Mouse (Mus musculus) MEL (cell line): ENCODE results near the gene Chrna1. TPM values are rescaled to one million over a fixed set of nuclear protein-coding genes. Genes with fewer than 3 reads are reported as not detected.

ENCODE experiments used
- DNase-seq: peaks from one replicate; pipeline ENCODE4 v3.0.0; 2011; ENCODE audit warnings: low read depth, low spot score
- H3K27ac ChIP-seq: 2 replicates; pipeline ENCODE4 v1.5.1; 2012; ENCODE audit warnings: low read depth, mild to moderate bottlenecking, control low read depth, low read length, moderate library complexity; ENCODE audit not compliant: control insufficient read depth
- H3K27me3 ChIP-seq, 2 experiments: fragments of 150-350 bp in 1 of 2; sonication (generic) in 1 of 2; 2 replicates each; pipeline ENCODE4 v1.6.1; 2012; ENCODE audit warnings: low read length in 2 of 2, mild to moderate bottlenecking in 2 of 2, improper control_type of control experiment in 1 of 2, moderate library complexity in 1 of 2; ENCODE audit not compliant: insufficient read depth in 2 of 2, control insufficient read depth in 1 of 2
- H3K36me3 ChIP-seq, 2 experiments: 2 replicates each; pipeline ENCODE4 v1.6.1; 2012 to 2014; ENCODE audit warnings: low read length in 2 of 2, improper control_type of control experiment in 1 of 2, inconsistent platforms in 1 of 2, mild to moderate bottlenecking in 1 of 2; ENCODE audit not compliant: insufficient read depth in 2 of 2, control insufficient read depth in 1 of 2
- H3K4me1 ChIP-seq, 2 experiments: fragments of 150-350 bp in 1 of 2; sonication (generic) in 1 of 2; 2 replicates each; pipeline ENCODE4 v1.6.1; 2012; ENCODE audit warnings: low read length in 2 of 2, improper control_type of control experiment in 1 of 2, mild to moderate bottlenecking in 1 of 2; ENCODE audit not compliant: insufficient read depth in 2 of 2, control insufficient read depth in 1 of 2
- H3K4me3 ChIP-seq, 2 experiments: fragments of 150-350 bp in 1 of 2; sonication (generic) in 1 of 2; 2 replicates each; pipeline ENCODE4 v1.5.1; 2012; ENCODE audit warnings: low read depth in 2 of 2, low read length in 2 of 2, mild to moderate bottlenecking in 2 of 2, moderate library complexity in 2 of 2, control low read depth in 1 of 2, improper control_type of control experiment in 1 of 2; ENCODE audit not compliant: control insufficient read depth in 1 of 2, insufficient read depth in 1 of 2
- H3K79me2 ChIP-seq: 2 replicates; pipeline ENCODE4 v1.6.1; 2012; ENCODE audit warnings: mild to moderate bottlenecking, low read length, moderate library complexity; ENCODE audit not compliant: control insufficient read depth, poor library complexity, insufficient read depth
- H3K9ac ChIP-seq: 2 replicates; pipeline ENCODE4 v1.6.1; 2012; ENCODE audit warnings: low read depth, mild to moderate bottlenecking, control low read depth, low read length, moderate library complexity; ENCODE audit not compliant: control insufficient read depth, poor library complexity, severe bottlenecking
- H3K9me3 ChIP-seq: fragments of 150-350 bp; sonication (generic); replicated peaks from 2 replicates; pipeline ENCODE4 v1.6.1; 2012; ENCODE audit warnings: mild to moderate bottlenecking, low read length, improper control_type of control experiment, moderate library complexity; ENCODE audit not compliant: insufficient read depth
- BHLHE40 ChIP-seq: IDR thresholded peaks from 2 replicates; pipeline ENCODE4 v1.6.1; 2012; ENCODE audit warnings: low read depth, mild to moderate bottlenecking, inconsistent platforms, low read length, improper control_type of control experiment, borderline replicate concordance
- CTCF ChIP-seq, 3 experiments: IDR thresholded peaks in 2 of 3; conservative IDR thresholded peaks in 1 of 3; 2 replicates each; pipeline ENCODE4 v1.5.1; 2011 to 2012; ENCODE audit warnings: low read length in 3 of 3, low read depth in 2 of 3, mild to moderate bottlenecking in 2 of 3, improper control_type of control experiment in 1 of 3, inconsistent platforms in 1 of 3, mixed read lengths in 1 of 3, moderate library complexity in 1 of 3; ENCODE audit not compliant: control insufficient read depth in 1 of 3, insufficient read depth in 1 of 3, poor library complexity in 1 of 3, severe bottlenecking in 1 of 3
- E2F4 ChIP-seq: IDR thresholded peaks from 2 replicates; pipeline ENCODE4 v1.6.1; 2011; ENCODE audit warnings: low read depth, low read length, improper control_type of control experiment, borderline replicate concordance
- EP300 ChIP-seq, 2 experiments: IDR thresholded peaks; 2 replicates each; pipeline ENCODE4 v1.6.1; 2011; ENCODE audit warnings: improper control_type of control experiment in 2 of 2, low read length in 2 of 2, low read depth in 1 of 2, mild to moderate bottlenecking in 1 of 2
- ETS1 ChIP-seq: IDR thresholded peaks from 2 replicates; pipeline ENCODE4 v1.6.1; 2012; ENCODE audit warnings: low read depth, mild to moderate bottlenecking, inconsistent platforms, low read length, improper control_type of control experiment, moderate library complexity
- JUND ChIP-seq: IDR thresholded peaks from 2 replicates; pipeline ENCODE4 v1.6.1; 2011; ENCODE audit warnings: low read depth, mild to moderate bottlenecking, improper control_type of control experiment, low read length
- MAFK ChIP-seq: IDR thresholded peaks from 2 replicates; pipeline ENCODE4 v1.6.1; 2011; ENCODE audit warnings: low read depth, mild to moderate bottlenecking, low read length, improper control_type of control experiment, borderline replicate concordance
- MAX ChIP-seq: IDR thresholded peaks from 2 replicates; pipeline ENCODE4 v1.6.1; 2011; ENCODE audit warnings: low read length, improper control_type of control experiment
- MXI1 ChIP-seq: IDR thresholded peaks from 2 replicates; pipeline ENCODE4 v1.6.1; 2011; ENCODE audit warnings: mild to moderate bottlenecking, low read depth, low read length, improper control_type of control experiment
- MYC ChIP-seq: IDR thresholded peaks from 2 replicates; pipeline ENCODE4 v1.6.1; 2011; ENCODE audit warnings: low read depth, mild to moderate bottlenecking, low read length, improper control_type of control experiment, moderate library complexity
- NELFE ChIP-seq: IDR thresholded peaks from 2 replicates; pipeline ENCODE4 v1.6.1; 2011; ENCODE audit warnings: low read depth, low read length, improper control_type of control experiment
- NRF1 ChIP-seq: IDR thresholded peaks from 2 replicates; pipeline ENCODE4 v1.6.1; 2014; ENCODE audit warnings: low read depth, mild to moderate bottlenecking, inconsistent platforms, low read length, improper control_type of control experiment, moderate library complexity; ENCODE audit not compliant: poor library complexity, insufficient read depth, severe bottlenecking
- POLR2AphosphoS2 ChIP-seq: IDR thresholded peaks from 2 replicates; pipeline ENCODE4 v1.6.1; 2011; ENCODE audit warnings: low read length, improper control_type of control experiment
- RAD21 ChIP-seq: IDR thresholded peaks from 2 replicates; pipeline ENCODE4 v1.6.1; 2011; ENCODE audit warnings: mild to moderate bottlenecking, low read depth, low read length, improper control_type of control experiment
- SMC3 ChIP-seq: IDR thresholded peaks from 2 replicates; pipeline ENCODE4 v1.6.1; 2011; ENCODE audit warnings: low read depth, low read length, improper control_type of control experiment
- TBP ChIP-seq: IDR thresholded peaks from 2 replicates; pipeline ENCODE4 v1.8.0; 2011; ENCODE audit warnings: low read depth, low read length, improper control_type of control experiment
- TCF12 ChIP-seq: IDR thresholded peaks from 2 replicates; pipeline ENCODE4 v1.6.1; 2014; ENCODE audit warnings: low read depth, mild to moderate bottlenecking, inconsistent platforms, low read length, improper control_type of control experiment, moderate library complexity
- UBTF ChIP-seq: IDR thresholded peaks from 2 replicates; pipeline ENCODE4 v1.6.1; 2012; ENCODE audit warnings: low read depth, mild to moderate bottlenecking, inconsistent platforms, low read length, improper control_type of control experiment, moderate library complexity, borderline replicate concordance; ENCODE audit not compliant: insufficient read depth
- ZC3H11A ChIP-seq: IDR thresholded peaks from 2 replicates; pipeline ENCODE4 v1.6.1; 2012; ENCODE audit warnings: low read depth, mild to moderate bottlenecking, inconsistent platforms, low read length, improper control_type of control experiment
- ZKSCAN1 ChIP-seq: IDR thresholded peaks from 2 replicates; pipeline ENCODE4 v1.6.1; 2012; ENCODE audit warnings: low read depth, mild to moderate bottlenecking, inconsistent platforms, low read length, improper control_type of control experiment, moderate library complexity
- polyA plus RNA-seq, 2 experiments: library from polyadenylated mRNA; stranded (reverse) in 1 of 2; unstranded in 1 of 2; fragments of >175 nt in 1 of 2; fragments of >200 nt in 1 of 2; gene quantifications; 2 replicates each; pipeline versions ENCODE4 v1.2.1 to v1.2.4; 2012; ENCODE audit warnings: low replicate concordance in 2 of 2, low read depth in 1 of 2; ENCODE audit not compliant: insufficient read length in 2 of 2, insufficient read depth in 1 of 2, missing spikeins in 1 of 2
- total RNA-seq: library from RNA; depleted of rRNA; stranded (reverse); fragments of 300-350 nt; gene quantifications from 2 replicates; pipeline ENCODE4 v1.2.3, GENCODE M21; 2012

Gene Chrna1
- total and polyA plus RNA-seq, 3 experiments, result 0.12 TPM; not detected in 2

DNA sequence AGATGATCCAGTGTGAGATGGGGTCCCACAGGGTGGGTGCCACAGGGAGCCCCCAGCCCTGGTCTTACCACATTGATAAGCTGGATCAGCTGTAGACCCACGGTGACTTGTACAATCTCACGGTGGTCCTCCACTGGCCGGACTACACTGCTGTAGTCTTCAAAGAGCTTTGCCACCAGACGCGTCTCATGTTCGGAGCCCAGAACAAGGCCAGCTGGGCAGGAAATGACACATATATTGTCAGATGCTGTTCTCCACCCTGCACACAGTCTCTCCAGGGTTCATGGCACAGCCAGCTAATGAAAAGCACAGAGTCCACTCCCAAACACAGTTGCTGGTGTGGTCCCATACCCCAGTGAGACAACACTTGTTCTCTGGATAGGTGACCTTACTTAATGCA lies 5.7 kb downstream of the Chrna1 start:
- Histone ChIP-seq H3K27ac (no peak overlapping the region), H3K27me3 (peaks cover 4 to 10% of the 10 kb centered on the region in 2 experiments)

DNA sequence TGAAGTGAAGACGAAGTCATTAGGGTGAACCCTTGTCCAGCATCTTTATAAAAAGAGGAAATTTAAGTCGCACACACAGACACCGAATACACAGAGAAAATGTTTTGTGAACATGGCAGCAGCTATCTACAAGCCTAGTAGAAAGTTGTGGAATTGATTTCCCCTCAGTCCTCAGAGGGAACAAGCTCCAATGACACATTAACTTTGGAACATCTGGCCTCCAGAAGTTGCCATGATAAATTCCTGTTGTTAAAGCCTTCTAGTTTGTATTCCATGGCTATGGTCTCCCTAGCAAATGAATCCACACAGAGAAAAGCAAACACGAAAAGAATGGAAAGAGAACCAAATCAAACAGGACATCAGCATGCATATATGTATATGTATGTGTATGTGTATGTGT lies 6.6 kb downstream of the Chrna1 start:
- no peak overlapping the region for H3K9ac ChIP-seq
- no peak overlapping the region for H3K27ac ChIP-seq
- no peaks in the 10 kb centered on the region for H3K4me1 ChIP-seq
- H3K9me3 ChIP-seq, result no peaks in the 10 kb centered on the region
- DNase-seq, result no peak
- TF ChIP-seq POLR2AphosphoS2, result no peak
- no peak for TF ChIP-seq NRF1
- no peak for TF ChIP-seq CTCF (IDR thresholded peaks at IDR 0.05 in 2 of 3, conservative IDR thresholded peaks at IDR 0.05 in 1 of 3; ENCODE audit: control insufficient read depth in 1 of 3, insufficient read depth in 1 of 3, low read depth in 2 of 3, low read length in 3 of 3, poor library complexity in 1 of 3, severe bottlenecking in 1 of 3)
- TF ChIP-seq MAFK, result no peak
- TF ChIP-seq NELFE, result no peak
- TF ChIP-seq ZKSCAN1, result no peak
- no peak for TF ChIP-seq UBTF
- no peak for TF ChIP-seq TBP
- no peak for TF ChIP-seq ZC3H11A
- TF ChIP-seq TCF12, result no peak
- TF ChIP-seq MXI1, result no peak
- TF ChIP-seq, all 39 proteins: peak for 0
- Histone ChIP-seq H3K36me3 (no peaks in the 10 kb centered on the region), H3K4me3 (no peak overlapping the region), H3K79me2 (no peaks in the 10 kb centered on the region), H3K27me3 (peaks cover 5 to 10% of the 10 kb centered on the region in 2 experiments)

More for the DNA sequence above, 5.7 kb downstream of the Chrna1 start:
- no peak overlapping the region for H3K4me3 ChIP-seq
- no peak overlapping the region for H3K9ac ChIP-seq
- H3K9me3 ChIP-seq, result no peaks in the 10 kb centered on the region
- DNase-seq, result no peak
- no peak for TF ChIP-seq NRF1
- no peaks in the 10 kb centered on the region for H3K36me3 ChIP-seq
- H3K4me1 ChIP-seq, result no peaks in the 10 kb centered on the region
- H3K79me2 ChIP-seq, result no peaks in the 10 kb centered on the region

DNA sequence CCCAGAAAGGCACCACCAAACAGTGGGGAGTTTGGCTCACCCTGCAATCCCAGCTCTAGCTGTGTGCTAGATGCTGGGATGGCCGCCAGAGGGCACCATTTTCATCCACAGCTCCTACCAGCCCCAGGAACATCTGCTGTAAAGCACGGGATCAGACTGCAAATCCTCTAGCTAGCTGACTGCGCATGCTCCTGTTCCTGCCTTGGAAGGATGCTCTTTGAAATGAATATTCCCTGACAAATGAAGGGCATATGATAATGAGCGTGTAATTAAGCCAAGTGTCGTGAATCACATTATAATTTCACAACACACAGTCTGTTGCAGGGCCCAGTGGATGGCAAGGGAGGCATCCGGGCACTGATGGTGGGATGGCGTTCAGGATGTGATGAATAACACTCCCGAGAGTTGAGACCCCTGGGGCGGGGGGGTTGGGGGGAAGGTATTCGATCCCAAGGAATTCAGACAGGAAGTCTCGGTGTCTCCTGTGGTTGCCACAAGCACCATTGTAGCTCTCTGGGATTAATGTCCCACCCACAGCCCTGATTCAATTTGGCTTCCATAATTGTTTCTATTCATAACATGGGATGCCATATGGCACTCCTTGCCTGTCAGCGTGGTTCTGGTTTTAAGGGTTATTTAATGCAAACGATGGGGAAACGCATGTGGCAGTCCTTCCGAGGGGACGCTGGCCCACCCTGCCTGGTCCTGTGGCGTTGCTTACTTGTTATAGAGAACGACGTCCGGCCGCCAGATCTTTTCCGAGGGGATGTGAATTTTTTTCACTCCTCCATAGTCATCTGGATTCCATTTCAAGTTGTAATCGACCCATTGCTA lies 7.4 kb downstream of the Chrna1 start:
- Histone ChIP-seq H3K9me3 (no peaks in the 10 kb centered on the region), H3K27me3 (peaks cover 5 to 10% of the 10 kb centered on the region in 2 experiments), H3K4me1 (no peaks in the 10 kb centered on the region), H3K9ac (no peak overlapping the region)
- TF ChIP-seq EP300 (IDR thresholded peaks at IDR 0.05; ENCODE audit: low read depth in 1 of 2, low read length in 2 of 2) (no peak), CTCF (IDR thresholded peaks at IDR 0.05 in 2 of 3, conservative IDR thresholded peaks at IDR 0.05 in 1 of 3; ENCODE audit: control insufficient read depth in 1 of 3, insufficient read depth in 1 of 3, low read depth in 2 of 3, low read length in 3 of 3, poor library complexity in 1 of 3, severe bottlenecking in 1 of 3) (peak; percentile 93 to 95 (median 95)), UBTF (no peak), MYC (0 out of 2 replicates have a peak, but pooled peaks have one; percentile 28), JUND (no peak), BHLHE40 (peak; percentile 35; the same call in 1 of the 2 replicates), MAX (no peak), E2F4 (no peak), SMC3 (peak; percentile 94), ETS1 (no peak), ZC3H11A (peak; percentile 79), ZKSCAN1 (no peak), MAFK (no peak), NRF1 (peak; percentile 60), RAD21 (peak; percentile 84)
- TF ChIP-seq, all 39 proteins: peak for 7
- H3K4me3 ChIP-seq, result no peak overlapping the region
- H3K27ac ChIP-seq, result no peak overlapping the region
- no peaks in the 10 kb centered on the region for H3K36me3 ChIP-seq
- DNase-seq, result peak; percentile 73
- no peaks in the 10 kb centered on the region for H3K79me2 ChIP-seq
